In the genomic region with DNA sequence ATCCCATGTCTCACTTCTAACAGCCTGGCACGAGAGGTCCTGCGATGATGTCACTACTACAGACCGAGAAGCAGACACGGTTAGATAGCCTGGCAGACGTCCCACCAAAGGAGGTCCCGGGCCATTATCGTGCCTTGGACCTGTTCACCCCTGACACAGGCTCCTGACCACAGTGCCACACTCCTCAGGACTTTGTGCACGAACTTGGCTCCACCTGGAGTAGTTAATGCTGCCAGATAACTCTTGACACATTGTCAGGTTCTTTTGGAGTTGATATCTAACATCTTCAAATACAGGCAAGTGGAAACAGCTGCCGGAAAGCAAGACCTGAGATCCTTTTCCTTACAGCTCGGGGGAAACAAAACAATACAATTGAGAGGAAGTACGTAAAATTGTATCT, we compare ENCODE assay signal across 10 mouse cellular contexts.
DNase-seq lines count a peak whose midpoint lies in the region; ATAC-seq lines count a peak whose summit lies in the region.
"Had no signal": no experiment of that assay in that cellular context is flagged by ENCODE, and none has a peak within 500 bp of the region (broad histone marks: within the 10 kb centered on the region; RNA-seq: fewer than 3 reads in every experiment).

No protein-coding gene starts in this region.

- no peak overlapping the region for H3K4me2 ChIP-seq in heart, embryonic 15.5 days
- no peak overlapping the region for H3K4me2 ChIP-seq in lung, embryonic 16.5 days (ENCODE audit: low read depth, low read length)
- H3K4me2 ChIP-seq in hindbrain, embryonic 14.5 days (replicated peaks), result no peak overlapping the region
- H3K4me2 ChIP-seq in hindbrain, embryonic 16.5 days (ENCODE audit: low read length), result no peak overlapping the region

- no peak overlapping the region for H3K9ac ChIP-seq in heart, embryonic 15.5 days
- H3K9ac ChIP-seq in lung, embryonic 16.5 days (ENCODE audit: low read length), result no peak overlapping the region
- H3K9ac ChIP-seq in hindbrain, embryonic 14.5 days, result no peak overlapping the region
- no peak overlapping the region for H3K9ac ChIP-seq in hindbrain, embryonic 16.5 days (ENCODE audit: low read depth, low read length)

- DNase-seq in heart, adult 18-20 months, result peak; percentile 36 to 66
- no peak for DNase-seq in heart, embryonic 10.5 days (ENCODE audit: low spot score)
- DNase-seq in adrenal gland, postnatal 10 days, result peak; percentile 41
- DNase-seq in hindbrain, embryonic 14.5 days (ENCODE audit: low spot score), result no peak
- DNase-seq in cerebellum, adult 11-12 months, result no peak
- DNase-seq: cerebellum, adult 2 months; liver had no signal

- H3K27ac ChIP-seq in heart, embryonic 10.5 days, result no peak overlapping the region
- peak overlapping the region; percentile 32; the same call in 1 of the 2 replicates for H3K27ac ChIP-seq in heart, embryonic 15.5 days
- no peak overlapping the region; the same call in 1 of the 2 replicates for H3K27ac ChIP-seq in lung, embryonic 16.5 days (ENCODE audit: low read length)
- no peak overlapping the region for H3K27ac ChIP-seq in hindbrain, embryonic 14.5 days
- H3K27ac ChIP-seq in hindbrain, embryonic 16.5 days (ENCODE audit: low read depth, low read length), result no peak overlapping the region

- no peaks in the 10 kb centered on the region for H3K9me3 ChIP-seq in heart, embryonic 10.5 days
- H3K9me3 ChIP-seq in heart, embryonic 15.5 days (replicated peaks), result no peaks in the 10 kb centered on the region
- H3K9me3 ChIP-seq in lung, embryonic 16.5 days (ENCODE audit: control insufficient read depth, low read length), result no peaks in the 10 kb centered on the region
- no peaks in the 10 kb centered on the region for H3K9me3 ChIP-seq in hindbrain, embryonic 14.5 days (ENCODE audit: control insufficient read depth, low read length)
- no peaks in the 10 kb centered on the region for H3K9me3 ChIP-seq in hindbrain, embryonic 16.5 days (ENCODE audit: control insufficient read depth, low read length)

- H3K4me3 ChIP-seq in heart, embryonic 10.5 days, result no peak overlapping the region
- no peak overlapping the region for H3K4me3 ChIP-seq in heart, embryonic 15.5 days
- no peak overlapping the region for H3K4me3 ChIP-seq in lung, embryonic 16.5 days (ENCODE audit: low read length)
- H3K4me3 ChIP-seq in hindbrain, embryonic 14.5 days (replicated peaks; ENCODE audit: low read length), result no peak overlapping the region
- H3K4me3 ChIP-seq in hindbrain, embryonic 16.5 days (ENCODE audit: low read length), result no peak overlapping the region

- 66% methylated on average over 11 of the region's 11 CpGs for WGBS in heart, embryonic 10.5 days
- WGBS in heart, embryonic 15.5 days, result 49% methylated on average over 11 of the region's 11 CpGs
- 63% methylated on average over 11 of the region's 11 CpGs for WGBS in lung, embryonic 16.5 days
- WGBS in hindbrain, embryonic 14.5 days, result 91% methylated on average over 11 of the region's 11 CpGs
- 81% methylated on average over 11 of the region's 11 CpGs for WGBS in hindbrain, embryonic 16.5 days

- no peak for ATAC-seq in heart, embryonic 15.5 days (replicated peaks; ENCODE audit: insufficient number of reproducible peaks, insufficient read depth, low FRiP score, low read depth)
- 0 out of 2 replicates have a peak, but pooled peaks have one; percentile 23 for ATAC-seq in lung, embryonic 16.5 days (ENCODE audit: low read depth)
- ATAC-seq in hindbrain, embryonic 14.5 days (ENCODE audit: low FRiP score), result no peak
- no peak for ATAC-seq in hindbrain, embryonic 16.5 days

- H3K4me1 ChIP-seq in heart, embryonic 10.5 days, result peaks cover 13% of the 10 kb centered on the region; the same call in 1 of the 2 replicates
- peaks cover 8% of the 10 kb centered on the region for H3K4me1 ChIP-seq in heart, embryonic 15.5 days (replicated peaks)
- H3K4me1 ChIP-seq in lung, embryonic 16.5 days (replicated peaks; ENCODE audit: control insufficient read depth, insufficient read depth, low read length), result no peaks in the 10 kb centered on the region; the same call in 1 of the 2 replicates
- peaks cover 5% of the 10 kb centered on the region; the same call in 1 of the 2 replicates for H3K4me1 ChIP-seq in hindbrain, embryonic 14.5 days (replicated peaks; ENCODE audit: control insufficient read depth, insufficient read depth, low read length)
- H3K4me1 ChIP-seq in hindbrain, embryonic 16.5 days (ENCODE audit: control insufficient read depth, insufficient read depth, low read depth, low read length), result peaks cover 6% of the 10 kb centered on the region

- no peaks in the 10 kb centered on the region for H3K27me3 ChIP-seq in heart, embryonic 10.5 days (ENCODE audit: insufficient read depth, poor library complexity, severe bottlenecking)
- no peaks in the 10 kb centered on the region for H3K27me3 ChIP-seq in heart, embryonic 15.5 days
- H3K27me3 ChIP-seq in lung, embryonic 16.5 days (ENCODE audit: control insufficient read depth, insufficient read depth, low read depth, low read length), result no peaks in the 10 kb centered on the region
- no peaks in the 10 kb centered on the region for H3K27me3 ChIP-seq in hindbrain, embryonic 14.5 days (ENCODE audit: control insufficient read depth, insufficient read depth, low read length)
- H3K27me3 ChIP-seq in hindbrain, embryonic 16.5 days (replicated peaks; ENCODE audit: control insufficient read depth, insufficient read depth, low read length), result no peaks in the 10 kb centered on the region

- H3K36me3 ChIP-seq in heart, embryonic 10.5 days, result no peaks in the 10 kb centered on the region
- no peaks in the 10 kb centered on the region for H3K36me3 ChIP-seq in heart, embryonic 15.5 days
- H3K36me3 ChIP-seq in lung, embryonic 16.5 days (ENCODE audit: control insufficient read depth, insufficient read depth, low read length), result no peaks in the 10 kb centered on the region
- no peaks in the 10 kb centered on the region for H3K36me3 ChIP-seq in hindbrain, embryonic 14.5 days (replicated peaks; ENCODE audit: control insufficient read depth, insufficient read depth)
- no peaks in the 10 kb centered on the region for H3K36me3 ChIP-seq in hindbrain, embryonic 16.5 days (ENCODE audit: control insufficient read depth, insufficient read depth, low read length)

Comparison
In these comparisons a context has a peak if more than half of its experiments do, and no peak if none do; other contexts are left out.
1. DNase-seq: peak in heart, adult 18-20 months (2 of 2) and adrenal gland, postnatal 10 days (single experiment); none in heart, embryonic 10.5 days (single experiment), hindbrain, embryonic 14.5 days (single experiment) and cerebellum, adult 11-12 months (single experiment).